13 mouse cellular contexts compared by ENCODE assay signal in the genomic region with DNA sequence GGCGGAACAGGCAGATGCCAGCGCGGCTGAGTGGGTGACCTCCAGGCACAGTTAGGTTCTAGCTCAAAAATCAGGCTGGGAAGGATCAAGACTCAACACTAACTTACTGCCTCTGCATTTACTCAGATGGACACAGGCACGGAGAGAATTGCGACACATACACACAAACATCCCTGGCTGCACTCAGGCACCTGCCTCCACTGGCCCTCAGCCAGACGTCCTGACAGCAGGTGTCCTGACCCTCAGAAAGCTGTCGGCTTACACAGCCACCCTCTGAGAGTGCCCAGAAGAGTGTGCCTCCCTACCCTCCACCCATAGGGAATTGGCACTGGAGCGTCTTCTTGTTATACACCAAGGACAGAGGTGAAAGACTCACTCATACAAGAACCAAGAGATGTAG.
DNase-seq lines count a peak whose midpoint lies in the region; ATAC-seq lines count a peak whose summit lies in the region.
"Had no signal": no experiment of that assay in that cellular context is flagged by ENCODE, and none has a peak within 500 bp of the region (broad histone marks: within the 10 kb centered on the region; RNA-seq: fewer than 3 reads in every experiment).

No protein-coding gene starts in this region.

- no peak overlapping the region for H3K9ac ChIP-seq in midbrain, embryonic 16.5 days (ENCODE audit: low read depth, low read length)
- H3K9ac ChIP-seq: liver, embryonic 15.5 days; midbrain, embryonic 15.5 days had no signal

- H3K27ac ChIP-seq in heart, embryonic 10.5 days: no peak overlapping the region
- H3K27ac ChIP-seq in midbrain, embryonic 10.5 days (replicated peaks): peak overlapping the region; percentile 34
- H3K27ac ChIP-seq in midbrain, embryonic 16.5 days (ENCODE audit: low read length): no peak overlapping the region
- H3K27ac ChIP-seq: liver, embryonic 15.5 days; midbrain, embryonic 15.5 days had no signal

- intact Hi-C loops in heart, postnatal 14 days (cut with DNase I): no loop called here

- H3K4me1 ChIP-seq in heart, embryonic 10.5 days: peaks cover 7% of the 10 kb centered on the region; the same call in 1 of the 2 replicates
- peaks cover 33% of the 10 kb centered on the region for H3K4me1 ChIP-seq in midbrain, embryonic 10.5 days
- H3K4me1 ChIP-seq in midbrain, embryonic 16.5 days (ENCODE audit: control insufficient read depth, insufficient read depth, low read length): peaks cover 10% of the 10 kb centered on the region
- H3K4me1 ChIP-seq: liver, embryonic 15.5 days had no signal

- H3K36me3 ChIP-seq in heart, embryonic 10.5 days: no peaks in the 10 kb centered on the region
- H3K36me3 ChIP-seq in midbrain, embryonic 10.5 days: peaks cover 21% of the 10 kb centered on the region
- H3K36me3 ChIP-seq in midbrain, embryonic 16.5 days (ENCODE audit: control insufficient read depth, insufficient read depth, low read length): no peaks in the 10 kb centered on the region
- H3K36me3 ChIP-seq: liver, embryonic 15.5 days; midbrain, embryonic 15.5 days had no signal

- H3K9me3 ChIP-seq in heart, embryonic 10.5 days: no peaks in the 10 kb centered on the region
- H3K9me3 ChIP-seq in midbrain, embryonic 10.5 days (replicated peaks): no peaks in the 10 kb centered on the region
- no peaks in the 10 kb centered on the region for H3K9me3 ChIP-seq in midbrain, embryonic 16.5 days (replicated peaks; ENCODE audit: control insufficient read depth, low read length, poor library complexity, severe bottlenecking)
- H3K9me3 ChIP-seq: liver, embryonic 15.5 days; midbrain, embryonic 15.5 days had no signal

- no peaks in the 10 kb centered on the region for H3K27me3 ChIP-seq in heart, embryonic 10.5 days (ENCODE audit: insufficient read depth, poor library complexity, severe bottlenecking)
- H3K27me3 ChIP-seq in midbrain, embryonic 10.5 days (ENCODE audit: low read depth, poor library complexity, severe bottlenecking): no peaks in the 10 kb centered on the region
- no peaks in the 10 kb centered on the region for H3K27me3 ChIP-seq in midbrain, embryonic 16.5 days (ENCODE audit: control insufficient read depth, insufficient read depth, low read depth, low read length)
- H3K27me3 ChIP-seq: CH12.LX; liver, embryonic 15.5 days; midbrain, embryonic 15.5 days had no signal

- peak; percentile 34 for DNase-seq in cerebellum, adult 9-11 months
- peak; percentile 16 to 20 for DNase-seq in heart, postnatal 14 days
- no peak for DNase-seq in heart, embryonic 10.5 days (ENCODE audit: low spot score)
- DNase-seq in midbrain, embryonic 10.5 days (ENCODE audit: low spot score): no peak
- peak; percentile 52 to 68 for DNase-seq in kidney, postnatal 25 days
- DNase-seq in c-Kit-positive CD71-positive TER-119-positive erythroid progenitor cells, embryonic 14.5 days (ENCODE audit: low spot score): no peak
- DNase-seq: lung, postnatal 4 days had no signal

- ATAC-seq in cerebellum, adult (ENCODE audit: insufficient number of reproducible peaks, low FRiP score, low TSS enrichment): no peak
- ATAC-seq in midbrain, embryonic 16.5 days: no peak
- ATAC-seq: forebrain, embryonic 16.5 days; midbrain, embryonic 15.5 days had no signal

- H3K4me3 ChIP-seq in heart, embryonic 10.5 days: no peak overlapping the region
- no peak overlapping the region for H3K4me3 ChIP-seq in midbrain, embryonic 10.5 days
- H3K4me3 ChIP-seq in midbrain, embryonic 16.5 days (ENCODE audit: low read depth, low read length): no peak overlapping the region
- H3K4me3 ChIP-seq: liver, embryonic 15.5 days; midbrain, embryonic 15.5 days had no signal

- WGBS in heart, embryonic 10.5 days: 67% methylated on average over 8 of the region's 8 CpGs
- WGBS in midbrain, embryonic 10.5 days: 72% methylated on average over 8 of the region's 8 CpGs
- 63% methylated on average over 8 of the region's 8 CpGs for WGBS in midbrain, embryonic 16.5 days

- no peak overlapping the region for H3K4me2 ChIP-seq in midbrain, embryonic 16.5 days (ENCODE audit: low read length)
- H3K4me2 ChIP-seq: liver, embryonic 15.5 days; midbrain, embryonic 15.5 days had no signal

Comparison
In these comparisons a context has a peak if more than half of its experiments do, and no peak if none do; other contexts are left out.
1. DNase-seq: peak in cerebellum, adult 9-11 months (single experiment), heart, postnatal 14 days (2 of 2) and kidney, postnatal 25 days (2 of 2); none in heart, embryonic 10.5 days (single experiment), midbrain, embryonic 10.5 days (single experiment) and c-Kit-positive CD71-positive TER-119-positive erythroid progenitor cells, embryonic 14.5 days (single experiment).